Mouse (Mus musculus): ENCODE data around the gene Psmc3.
A peak's percentile ranks its signal among the peaks of the same experiment; 100 is the strongest.
"Not testable (repeated sequence)": the region's sequence is repeated elsewhere in the genome, so short reads cannot be mapped to it uniquely, and the experiment has no call there.

Psmc3 gene

GRCm38 (mm10) chr2:91082844-91083243, 29.0 kb downstream of the Psmc3 start:
- no peak for DNase-seq

- no peak for DNase-seq
Observed at GRCm38 (mm10) chr2:91083366-91083940, 29.6 kb downstream of the Psmc3 start.

GRCm38 (mm10) chr2:91084179-91084820, 30.5 kb downstream of the Psmc3 start:
- DNase-seq: no peak

GRCm38 (mm10) chr2:91085494-91086391, 31.9 kb downstream of the Psmc3 start:
- DNase-seq: no peak

- DNase-seq: no peak
Observed at GRCm38 (mm10) chr2:91086392-91087237, 32.8 kb downstream of the Psmc3 start.

- DNase-seq: no peak
Observed at GRCm38 (mm10) chr2:91087453-91087852, 33.6 kb downstream of the Psmc3 start.

- DNase-seq: no peak
Observed at GRCm38 (mm10) chr2:91088987-91089386, 35.2 kb downstream of the Psmc3 start.

GRCm38 (mm10) chr2:91090208-91090607, 36.4 kb downstream of the Psmc3 start:
- DNase-seq: no peak

- DNase-seq: no peak
Observed at GRCm38 (mm10) chr2:91090827-91091226, 37.0 kb downstream of the Psmc3 start.

- no peak for DNase-seq
Observed at GRCm38 (mm10) chr2:91096524-91096923, 42.7 kb downstream of the Psmc3 start.

GRCm38 (mm10) chr2:91097015-91097414, 43.2 kb downstream of the Psmc3 start:
- DNase-seq: no peak

- DNase-seq: no peak
Observed at GRCm38 (mm10) chr2:91098156-91098555, 44.3 kb downstream of the Psmc3 start.

- peak; percentile 90 for DNase-seq
Observed at GRCm38 (mm10) chr2:91101124-91101740, 47.4 kb downstream of the Psmc3 start.

GRCm38 (mm10) chr2:91108156-91108555, 54.3 kb downstream of the Psmc3 start:
- no peak for DNase-seq

GRCm38 (mm10) chr2:91109241-91109640, 55.4 kb downstream of the Psmc3 start:
- DNase-seq: no peak

GRCm38 (mm10) chr2:91109807-91110385, 56.1 kb downstream of the Psmc3 start:
- no peak for DNase-seq

GRCm38 (mm10) chr2:91110429-91110828, 56.6 kb downstream of the Psmc3 start:
- DNase-seq: no peak

- not testable (repeated sequence) for DNase-seq
Observed at GRCm38 (mm10) chr2:91111832-91112231, 58.0 kb downstream of the Psmc3 start.

- DNase-seq: peak; percentile 41
Observed at GRCm38 (mm10) chr2:91112491-91112890, 58.7 kb downstream of the Psmc3 start.

- no peak for DNase-seq
Observed at GRCm38 (mm10) chr2:91113334-91113733, 59.5 kb downstream of the Psmc3 start.

GRCm38 (mm10) chr2:91113852-91114251, 60.0 kb downstream of the Psmc3 start:
- DNase-seq: no peak

Measured in kidney, adult 18-20 months (tissue).